Mouse (Mus musculus): ENCODE results near the gene Bmper.

GRCm38 (mm10) chr9:23192567-23193331 lies 30.1 kb upstream of the Bmper start:
- TF ChIP-seq CTCF (IDR thresholded peaks at IDR 0.05) (peak; percentile 37; the same call in 1 of the 2 replicates), EP300 (IDR thresholded peaks at IDR 0.05) (no peak)

All from lung, postnatal 0 days (tissue).